In the genomic region with DNA sequence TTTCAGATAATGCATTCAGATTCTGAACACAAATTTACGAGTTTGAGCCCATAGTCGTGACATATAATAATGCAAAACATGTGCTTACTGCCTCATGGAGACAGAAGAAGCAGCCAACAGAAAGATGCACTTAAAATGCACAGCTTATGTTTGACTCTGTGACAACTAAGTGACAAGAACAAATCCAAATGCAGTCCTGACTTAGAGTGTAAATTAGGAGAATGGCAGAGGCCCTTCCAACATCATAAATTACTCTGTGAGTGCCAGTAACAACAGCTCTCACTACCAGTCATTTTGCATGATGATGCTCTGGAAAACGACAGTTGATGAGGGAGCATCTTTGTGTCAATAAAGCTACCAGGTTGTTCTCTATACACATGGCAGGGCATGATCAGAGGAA, we compare ENCODE assay signal across 21 mouse cellular contexts.
"Had no signal": no experiment of that assay in that cellular context is flagged by ENCODE, and none has a peak within 500 bp of the region (broad histone marks: within the 10 kb centered on the region; RNA-seq: fewer than 3 reads in every experiment).

No protein-coding gene starts in this region.

- H3K4me3 ChIP-seq: limb, embryonic 12.5 days; limb, embryonic 15.5 days; midbrain, embryonic 12.5 days; midbrain, embryonic 15.5 days had no signal

- H3K4me2 ChIP-seq: limb, embryonic 12.5 days; limb, embryonic 15.5 days; liver, embryonic 11.5 days; lung, embryonic 14.5 days; midbrain, embryonic 12.5 days; midbrain, embryonic 15.5 days had no signal

- H3K9me3 ChIP-seq: limb, embryonic 12.5 days; limb, embryonic 15.5 days; midbrain, embryonic 12.5 days; midbrain, embryonic 15.5 days had no signal

- H3K9ac ChIP-seq: limb, embryonic 12.5 days; limb, embryonic 15.5 days; liver, embryonic 14.5 days; liver, postnatal 0 days; lung, embryonic 14.5 days; midbrain, embryonic 12.5 days; midbrain, embryonic 15.5 days had no signal

- ATAC-seq: liver, postnatal 0 days; lung, postnatal 0 days; midbrain, embryonic 15.5 days had no signal

- H3K27me3 ChIP-seq: limb, embryonic 12.5 days; limb, embryonic 15.5 days; midbrain, embryonic 12.5 days; midbrain, embryonic 15.5 days had no signal

- H3K4me1 ChIP-seq: limb, embryonic 12.5 days; limb, embryonic 15.5 days; midbrain, embryonic 12.5 days; midbrain, embryonic 15.5 days had no signal

- DNase-seq: kidney, postnatal 10 days; kidney, postnatal 36 days; layer of hippocampus, postnatal 36 days; left cerebral cortex, postnatal 4 days; liver, postnatal 0 days; lung, embryonic 14.5 days; right cerebral cortex, adult 18-20 months; right cerebral cortex, postnatal 14 days; right cerebral cortex, postnatal 4 days; thymus, adult 2 months; thymus, postnatal 14 days; thymus, postnatal 4 days had no signal

- H3K27ac ChIP-seq: limb, embryonic 12.5 days; limb, embryonic 15.5 days; liver, embryonic 14.5 days; macrophage; midbrain, embryonic 12.5 days; midbrain, embryonic 15.5 days; stomach, postnatal 0 days had no signal

- H3K36me3 ChIP-seq: limb, embryonic 12.5 days; limb, embryonic 15.5 days; midbrain, embryonic 12.5 days; midbrain, embryonic 15.5 days had no signal
